Mouse (Mus musculus): ENCODE data around the gene Ttc41.

- TF ChIP-seq CTCF (IDR thresholded peaks at IDR 0.05; ENCODE audit: extremely low read depth, insufficient read length, insufficient replicate concordance, low read depth, low read length) (no peak), POLR2A (IDR thresholded peaks at IDR 0.05; ENCODE audit: low read depth, low read length) (no peak)
These were observed 67.7 kb downstream of the Ttc41 start for GRCm38 (mm10) chr10:86773360-86773759.

Measured in small intestine, adult 2 months (tissue).